Mouse (Mus musculus): ENCODE data around the gene 1700019N19Rik.
A peak's percentile ranks its signal among the peaks of the same experiment; 100 is the strongest.

1700019N19Rik gene

DNA sequence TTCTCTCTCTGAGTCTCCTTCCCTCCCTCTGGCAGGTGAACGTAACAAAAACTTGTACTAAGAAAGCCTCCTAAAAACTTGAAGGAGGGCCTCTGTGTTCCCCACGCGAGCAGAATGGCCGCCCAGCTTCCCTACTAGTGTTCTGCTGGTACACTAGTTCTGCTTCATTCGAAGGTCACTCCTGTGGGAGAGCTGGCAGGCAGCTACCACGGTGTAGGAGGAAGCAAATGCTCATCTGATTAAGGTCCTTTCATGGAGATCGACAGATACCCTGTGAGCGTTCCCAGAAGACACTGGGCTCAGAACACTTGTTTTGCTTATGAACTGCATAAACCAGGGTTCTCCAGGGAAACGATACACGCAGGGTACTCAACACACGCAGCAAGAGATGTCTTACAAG, 23.1 kb upstream of the 1700019N19Rik start:
- H3K27me3 ChIP-seq (ENCODE audit: insufficient read depth, low read length) = no peaks in the 10 kb centered on the region
- H3K9me3 ChIP-seq (ENCODE audit: low read length) = no peaks in the 10 kb centered on the region
- H3K36me3 ChIP-seq (ENCODE audit: insufficient read depth, low read length) = no peaks in the 10 kb centered on the region
- no peak overlapping the region for H3K4me3 ChIP-seq (replicated peaks; ENCODE audit: low read length)
- H3K4me1 ChIP-seq (replicated peaks; ENCODE audit: low read depth, low read length) = peaks cover 19% of the 10 kb centered on the region
- TF ChIP-seq CTCF (conservative IDR thresholded peaks at IDR 0.05; ENCODE audit: low read length) = no peak
- no peak for TF ChIP-seq POU5F1 (IDR thresholded peaks at IDR 0.05; ENCODE audit: borderline replicate concordance, low read length)
- TF ChIP-seq NANOG (IDR thresholded peaks at IDR 0.05; ENCODE audit: borderline replicate concordance, low read length) = no peak

DNA sequence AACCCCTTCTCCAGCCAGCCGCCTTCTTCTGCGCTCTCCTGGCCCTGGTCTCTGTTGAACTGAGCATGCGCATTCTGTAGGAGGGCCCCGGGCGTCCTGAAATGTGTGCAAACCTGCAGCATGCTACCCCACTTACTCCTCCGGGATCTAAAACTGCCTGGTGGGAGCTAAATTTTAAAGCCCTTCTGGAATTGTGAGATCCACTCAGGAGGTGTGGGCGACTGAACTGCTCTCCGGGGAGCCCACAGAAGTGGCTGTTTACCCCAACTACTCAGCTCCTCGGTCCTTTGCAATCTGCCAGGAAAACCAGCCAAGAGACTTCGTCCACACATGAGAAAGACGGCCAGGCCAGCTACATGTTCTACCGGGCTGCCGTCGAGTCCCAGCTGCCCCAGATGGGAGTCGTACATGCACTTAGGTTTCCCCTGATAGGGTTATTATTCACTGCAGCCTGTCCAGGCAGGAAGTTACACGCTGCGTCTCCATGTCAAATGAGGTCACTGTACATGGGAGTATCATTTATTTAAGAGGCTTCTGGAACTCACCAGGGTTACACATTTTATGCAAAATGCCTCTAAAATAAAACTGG, 22.3 kb upstream of the 1700019N19Rik start:
- TF ChIP-seq CTCF (conservative IDR thresholded peaks at IDR 0.05; ENCODE audit: low read length) = no peak
- no peak for TF ChIP-seq POU5F1 (IDR thresholded peaks at IDR 0.05; ENCODE audit: borderline replicate concordance, low read length)
- TF ChIP-seq NANOG (IDR thresholded peaks at IDR 0.05; ENCODE audit: borderline replicate concordance, low read length) = no peak
- Histone ChIP-seq H3K4me3 (replicated peaks; ENCODE audit: low read length) (no peak overlapping the region), H3K9me3 (ENCODE audit: low read length) (no peaks in the 10 kb centered on the region), H3K4me1 (replicated peaks; ENCODE audit: low read depth, low read length) (peaks cover 19% of the 10 kb centered on the region), H3K27me3 (ENCODE audit: insufficient read depth, low read length) (no peaks in the 10 kb centered on the region), H3K36me3 (ENCODE audit: insufficient read depth, low read length) (no peaks in the 10 kb centered on the region)

DNA sequence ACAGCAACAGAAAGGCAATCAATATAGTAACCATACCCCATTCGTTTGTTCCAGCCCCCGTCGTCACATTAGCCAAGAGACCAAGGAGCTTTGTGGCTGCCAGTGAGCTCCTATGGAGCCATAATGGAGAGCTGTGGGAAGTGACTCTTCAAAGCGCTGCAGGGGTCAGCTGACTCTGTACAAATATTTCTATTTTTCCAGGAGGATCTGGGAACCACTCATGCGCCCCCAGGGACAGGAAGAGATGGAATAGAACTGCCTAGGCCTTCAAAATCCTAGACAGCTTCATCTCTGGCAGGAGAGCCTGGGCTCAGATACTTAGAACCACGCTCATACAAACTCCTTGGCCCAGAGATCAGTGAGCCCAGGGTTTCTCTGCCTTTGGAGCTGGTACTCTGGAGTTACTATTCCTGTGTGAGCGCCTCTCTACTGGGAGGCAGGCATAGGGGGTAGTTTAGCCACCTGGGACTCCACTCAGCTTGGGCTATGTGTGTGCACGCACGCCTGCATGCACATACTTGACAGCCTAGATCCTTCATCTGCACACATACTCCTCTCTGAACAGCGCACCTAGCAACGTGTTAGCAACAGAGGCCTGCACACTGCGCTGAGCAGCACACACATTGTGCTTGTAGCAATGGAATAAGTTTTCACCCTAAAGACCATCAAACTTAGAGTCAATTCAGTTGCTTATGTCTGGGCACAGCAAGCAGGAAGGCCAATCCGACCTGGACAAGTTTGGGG, 21.1 kb upstream of the 1700019N19Rik start:
- Histone ChIP-seq H3K4me1 (replicated peaks; ENCODE audit: low read depth, low read length) (peaks cover 19% of the 10 kb centered on the region), H3K9me3 (ENCODE audit: low read length) (no peaks in the 10 kb centered on the region), H3K4me3 (replicated peaks; ENCODE audit: low read length) (no peak overlapping the region), H3K36me3 (ENCODE audit: insufficient read depth, low read length) (no peaks in the 10 kb centered on the region), H3K27me3 (ENCODE audit: insufficient read depth, low read length) (no peaks in the 10 kb centered on the region)
- TF ChIP-seq POU5F1 (IDR thresholded peaks at IDR 0.05; ENCODE audit: borderline replicate concordance, low read length) (no peak), NANOG (IDR thresholded peaks at IDR 0.05; ENCODE audit: borderline replicate concordance, low read length) (no peak), CTCF (conservative IDR thresholded peaks at IDR 0.05; ENCODE audit: low read length) (no peak)

DNA sequence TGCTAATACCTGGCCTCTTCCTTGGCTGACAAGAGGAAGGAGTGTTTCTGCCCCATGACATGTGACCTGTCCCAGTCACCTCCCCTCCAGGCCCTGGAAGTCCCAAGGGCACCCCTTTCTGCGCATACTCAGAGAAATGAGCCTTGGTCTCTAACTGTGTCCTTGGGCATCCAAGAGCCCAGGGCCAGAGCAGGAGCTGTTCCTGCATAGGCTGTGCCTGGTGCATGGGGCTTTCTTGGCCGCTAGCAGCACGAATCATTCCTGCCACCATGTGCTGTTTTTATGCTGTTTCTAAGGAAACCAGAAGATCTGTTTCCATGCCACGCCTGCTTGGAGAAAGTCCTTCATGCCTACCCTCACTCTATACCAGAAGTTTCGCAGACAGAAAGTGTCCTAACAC, 16.3 kb upstream of the 1700019N19Rik start:
- Histone ChIP-seq H3K36me3 (ENCODE audit: insufficient read depth, low read length) (no peaks in the 10 kb centered on the region), H3K4me1 (replicated peaks; ENCODE audit: low read depth, low read length) (peaks cover 3% of the 10 kb centered on the region; the same call in 1 of the 2 replicates), H3K4me3 (replicated peaks; ENCODE audit: low read length) (no peak overlapping the region), H3K9me3 (ENCODE audit: low read length) (no peaks in the 10 kb centered on the region), H3K27me3 (ENCODE audit: insufficient read depth, low read length) (no peaks in the 10 kb centered on the region; the same call in 1 of the 2 replicates)
- TF ChIP-seq POU5F1 (IDR thresholded peaks at IDR 0.05; ENCODE audit: borderline replicate concordance, low read length) (no peak), CTCF (conservative IDR thresholded peaks at IDR 0.05; ENCODE audit: low read length) (no peak), NANOG (IDR thresholded peaks at IDR 0.05; ENCODE audit: borderline replicate concordance, low read length) (no peak)

DNA sequence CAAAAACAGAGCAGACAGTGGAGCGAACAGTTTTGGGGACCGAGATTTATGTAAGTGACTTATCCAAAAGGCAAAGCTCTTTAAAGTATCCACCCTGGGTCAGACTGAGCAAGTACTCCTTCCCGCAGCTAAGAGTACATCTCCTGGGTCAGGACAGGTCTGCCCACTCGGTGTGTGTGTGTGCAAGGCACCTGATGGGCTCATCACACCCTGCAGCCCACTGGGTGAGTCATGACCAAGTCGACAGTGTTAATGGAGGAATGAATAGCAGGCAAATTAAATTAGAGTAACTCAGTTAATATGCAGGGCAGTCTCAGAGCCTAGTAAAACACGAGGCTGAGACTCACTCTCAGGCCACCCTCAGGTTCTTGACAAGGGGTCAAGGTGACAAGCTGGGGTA, 14.6 kb upstream of the 1700019N19Rik start:
- Histone ChIP-seq H3K36me3 (ENCODE audit: insufficient read depth, low read length) (no peaks in the 10 kb centered on the region), H3K27me3 (ENCODE audit: insufficient read depth, low read length) (no peaks in the 10 kb centered on the region; the same call in 1 of the 2 replicates), H3K9me3 (ENCODE audit: low read length) (peaks cover 5% of the 10 kb centered on the region; the same call in 1 of the 2 replicates), H3K4me3 (replicated peaks; ENCODE audit: low read length) (no peak overlapping the region), H3K4me1 (replicated peaks; ENCODE audit: low read depth, low read length) (peaks cover 3% of the 10 kb centered on the region; the same call in 1 of the 2 replicates)
- no peak for TF ChIP-seq POU5F1 (IDR thresholded peaks at IDR 0.05; ENCODE audit: borderline replicate concordance, low read length)
- TF ChIP-seq CTCF (conservative IDR thresholded peaks at IDR 0.05; ENCODE audit: low read length) = no peak
- TF ChIP-seq NANOG (IDR thresholded peaks at IDR 0.05; ENCODE audit: borderline replicate concordance, low read length) = no peak

DNA sequence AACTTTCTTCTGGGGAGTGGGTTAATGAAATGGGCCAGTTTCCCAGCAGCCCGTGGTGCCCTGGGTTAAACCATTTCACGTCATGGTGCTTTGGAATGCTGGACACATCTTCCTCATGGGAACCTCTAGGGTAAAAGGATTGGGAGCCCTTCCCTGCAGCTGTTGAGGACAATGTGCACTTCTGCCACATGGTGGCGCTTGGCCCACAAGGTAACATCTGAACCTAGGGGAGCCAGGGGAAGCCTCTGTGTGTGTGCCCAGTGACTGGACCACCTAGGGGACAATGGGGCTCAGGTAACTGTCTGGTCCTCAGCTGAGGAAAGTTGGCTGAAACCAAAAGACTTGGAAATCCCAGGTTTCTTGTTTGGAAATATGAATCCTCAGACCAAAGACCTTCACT, 12.1 kb upstream of the 1700019N19Rik start:
- no peak overlapping the region for H3K4me3 ChIP-seq (replicated peaks; ENCODE audit: low read length)
- peaks cover 3% of the 10 kb centered on the region; the same call in 1 of the 2 replicates for H3K4me1 ChIP-seq (replicated peaks; ENCODE audit: low read depth, low read length)
- TF ChIP-seq CTCF (conservative IDR thresholded peaks at IDR 0.05; ENCODE audit: low read length) = peak; percentile 63
- TF ChIP-seq NANOG (IDR thresholded peaks at IDR 0.05; ENCODE audit: borderline replicate concordance, low read length) = no peak
- TF ChIP-seq POU5F1 (IDR thresholded peaks at IDR 0.05; ENCODE audit: borderline replicate concordance, low read length) = no peak
- H3K36me3 ChIP-seq (ENCODE audit: insufficient read depth, low read length) = no peaks in the 10 kb centered on the region
- no peaks in the 10 kb centered on the region; the same call in 1 of the 2 replicates for H3K27me3 ChIP-seq (ENCODE audit: insufficient read depth, low read length)
- H3K9me3 ChIP-seq (ENCODE audit: low read length) = peaks cover 5% of the 10 kb centered on the region; the same call in 1 of the 2 replicates

DNA sequence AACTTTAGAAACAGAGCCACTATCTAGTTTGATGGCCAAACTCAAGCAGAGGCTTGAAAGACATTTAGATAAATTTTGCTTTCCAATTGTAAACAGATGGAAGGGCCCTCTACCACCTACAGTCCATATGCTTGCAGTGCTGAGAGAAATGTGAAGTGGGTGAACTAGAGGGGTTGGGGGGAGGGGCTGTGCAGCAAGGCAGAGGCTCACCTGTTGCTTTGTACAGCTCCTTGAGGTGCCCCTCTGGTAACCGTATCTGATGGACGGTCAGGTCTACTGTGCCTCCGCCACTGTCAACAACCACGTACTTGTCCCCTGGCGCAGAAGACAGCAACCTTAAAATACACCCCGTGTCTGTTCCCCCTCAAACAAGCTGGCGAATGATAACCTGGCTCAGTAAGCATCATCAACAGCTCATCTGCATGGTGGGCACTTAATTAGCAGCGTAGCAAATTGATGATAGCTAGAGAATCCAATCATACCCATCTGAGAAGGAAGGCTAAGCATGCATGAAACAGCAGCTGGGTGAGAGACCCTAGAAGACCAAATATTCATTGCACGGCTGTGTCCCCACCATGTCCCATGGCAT, 11.0 kb upstream of the 1700019N19Rik start:
- Histone ChIP-seq H3K4me3 (replicated peaks; ENCODE audit: low read length) (no peak overlapping the region), H3K9me3 (ENCODE audit: low read length) (peaks cover 5% of the 10 kb centered on the region; the same call in 1 of the 2 replicates), H3K27me3 (ENCODE audit: insufficient read depth, low read length) (peaks cover 10% of the 10 kb centered on the region), H3K36me3 (ENCODE audit: insufficient read depth, low read length) (no peaks in the 10 kb centered on the region), H3K4me1 (replicated peaks; ENCODE audit: low read depth, low read length) (peaks cover 3% of the 10 kb centered on the region; the same call in 1 of the 2 replicates)
- TF ChIP-seq CTCF (conservative IDR thresholded peaks at IDR 0.05; ENCODE audit: low read length) (no peak), POU5F1 (IDR thresholded peaks at IDR 0.05; ENCODE audit: borderline replicate concordance, low read length) (no peak), NANOG (IDR thresholded peaks at IDR 0.05; ENCODE audit: borderline replicate concordance, low read length) (no peak)

DNA sequence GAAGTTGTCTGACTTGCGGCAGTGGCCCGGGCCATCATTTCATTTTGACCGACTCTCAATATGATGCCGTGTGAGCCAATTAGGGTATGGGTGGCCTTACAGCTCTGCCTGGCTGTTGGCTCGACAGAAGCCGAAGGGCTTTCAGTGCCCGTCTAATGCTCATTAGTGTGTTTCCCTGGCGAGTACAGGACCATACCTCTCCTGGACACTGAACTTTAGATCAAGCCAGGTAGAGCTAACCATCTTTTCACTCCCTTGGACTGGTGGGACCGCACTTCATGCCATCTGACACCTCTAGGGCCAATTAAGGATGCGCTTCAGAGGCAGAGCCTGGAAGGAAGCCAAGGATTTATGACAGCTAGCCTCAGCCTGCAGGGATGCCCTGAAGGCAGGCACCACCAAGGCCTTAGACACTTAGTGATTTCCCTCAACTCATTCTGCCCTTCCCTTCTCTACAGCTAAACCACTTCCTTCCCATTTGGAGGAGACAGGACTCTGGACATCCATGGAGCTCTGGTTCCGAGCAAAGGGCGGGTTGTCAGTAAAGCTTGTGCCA, 931 bp upstream of the 1700019N19Rik start:
- Histone ChIP-seq H3K4me3 (replicated peaks; ENCODE audit: low read length) (no peak overlapping the region), H3K36me3 (ENCODE audit: insufficient read depth, low read length) (no peaks in the 10 kb centered on the region), H3K27me3 (ENCODE audit: insufficient read depth, low read length) (peaks cover 30% of the 10 kb centered on the region), H3K9me3 (ENCODE audit: low read length) (no peaks in the 10 kb centered on the region), H3K4me1 (replicated peaks; ENCODE audit: low read depth, low read length) (peaks cover 26% of the 10 kb centered on the region)
- TF ChIP-seq POU5F1 (IDR thresholded peaks at IDR 0.05; ENCODE audit: borderline replicate concordance, low read length) (no peak), NANOG (IDR thresholded peaks at IDR 0.05; ENCODE audit: borderline replicate concordance, low read length) (no peak), CTCF (conservative IDR thresholded peaks at IDR 0.05; ENCODE audit: low read length) (no peak)
